Mouse (Mus musculus) hindbrain, embryonic 14.5 days (tissue): ENCODE measurements around the gene Zscan10. TPM values are rescaled to one million over a fixed set of nuclear protein-coding genes. Genes with fewer than 3 reads are reported as not detected.
"Not testable (repeated sequence)": the region's sequence is repeated elsewhere in the genome, so short reads cannot be mapped to it uniquely, and the experiment has no call there.

Experiments
- ATAC-seq: fragments of 200-750 bp; cut with Nextera tagmentation; 2 replicates; pipeline ENCODE4 v1.8.0; 2017; ENCODE audit warnings: moderate number of reproducible peaks, mild to moderate bottlenecking, moderate TSS enrichment, moderate library complexity; ENCODE audit not compliant: low FRiP score
- DNase-seq: peaks from one replicate; pipeline ENCODE4 v3.0.0-alpha.2; 2015; ENCODE audit warnings: low spot score
- H3K27ac ChIP-seq: fragments of 300-500 bp; sonication (generic); 2 replicates; pipeline ENCODE4 v1.5.1; 2014; ENCODE audit warnings: mild to moderate bottlenecking, moderate library complexity
- H3K27me3 ChIP-seq: fragments of 300-500 bp; sonication (generic); 2 replicates; pipeline ENCODE4 v1.6.1; 2014; ENCODE audit warnings: mild to moderate bottlenecking, low read length, mixed read lengths; ENCODE audit not compliant: control insufficient read depth, insufficient read depth
- H3K36me3 ChIP-seq: fragments of 300-500 bp; sonication (generic); replicated peaks from 2 replicates; pipeline ENCODE4 v1.6.1; 2014; ENCODE audit not compliant: control insufficient read depth, insufficient read depth
- H3K4me1 ChIP-seq: fragments of 300-500 bp; sonication (generic); replicated peaks from 2 replicates; pipeline ENCODE4 v1.6.1; 2014; ENCODE audit warnings: antibody characterized with exemption, low read length, mixed read lengths; ENCODE audit not compliant: control insufficient read depth, insufficient read depth
- H3K4me2 ChIP-seq: fragments of 300-500 bp; sonication (generic); replicated peaks from 2 replicates; pipeline ENCODE4 v1.6.1; 2014; ENCODE audit warnings: mild to moderate bottlenecking, moderate library complexity
- H3K4me3 ChIP-seq: fragments of 300-500 bp; sonication (generic); replicated peaks from 2 replicates; pipeline ENCODE4 v1.5.1; 2014; ENCODE audit warnings: mild to moderate bottlenecking, low read length
- H3K9ac ChIP-seq: fragments of 300-500 bp; sonication (generic); 2 replicates; pipeline ENCODE4 v1.6.1; 2014
- H3K9me3 ChIP-seq: fragments of 300-500 bp; sonication (generic); 2 replicates; pipeline ENCODE4 v1.6.1; 2016; ENCODE audit warnings: low read length; ENCODE audit not compliant: control insufficient read depth
- WGBS: fragments of 180-500 bp; shearing (Covaris S2); extraction: QIAGEN DNeasy Blood & Tissue Kit; methylation state at CpG from one replicate; pipeline ENCODE4 v1.1.7; 2014; 5-methylcytosine and 5-hydroxymethylcytosine counted together
- polyA plus RNA-seq: library from polyadenylated mRNA; unstranded; fragments of >200 nt; fragmentation: Nextera tagmentation; extraction: Ambion mirVana; gene quantifications from 2 replicates; pipeline ENCODE4 v1.2.1, GENCODE M21; 2014

Gene Zscan10
- polyA plus RNA-seq, 1 experiment from 2014 or later, result 0.25 TPM

DNA sequence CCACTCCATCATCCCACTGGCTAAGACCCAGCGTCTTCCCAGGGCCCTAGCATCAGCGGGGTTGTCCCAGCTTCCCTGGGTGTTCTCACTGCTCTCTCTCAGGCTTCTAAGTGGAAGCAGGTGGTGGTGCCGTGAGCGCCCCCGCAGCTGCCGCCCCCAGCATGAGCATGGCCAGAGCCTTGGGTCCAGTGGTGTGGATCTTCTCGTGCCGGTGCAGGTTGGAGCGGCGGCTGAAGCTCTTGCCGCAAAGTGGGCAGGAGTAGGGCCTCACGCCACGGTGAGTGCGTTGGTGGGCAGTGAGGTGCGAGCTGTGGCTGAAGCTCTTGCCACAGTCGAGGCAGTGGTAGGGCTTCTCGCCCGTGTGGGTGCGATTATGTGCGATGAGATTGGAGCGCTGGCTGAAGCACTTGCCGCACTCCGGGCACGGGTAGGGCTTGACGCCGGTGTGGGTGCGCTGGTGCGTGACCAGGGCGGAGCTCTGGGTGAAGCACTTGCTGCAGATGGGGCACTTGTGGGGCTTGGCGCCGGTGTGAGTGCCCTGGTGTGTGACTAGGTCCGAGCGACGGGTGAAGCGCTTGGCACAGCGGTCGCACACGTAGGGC lies 24.6 kb upstream of the Zscan10 start:
- ATAC-seq (0 out of 2 replicates have a peak, but pooled peaks have one; percentile 25), DNase-seq (no peak)
- Histone ChIP-seq H3K36me3 (peaks cover 83% of the 10 kb centered on the region), H3K27ac (no peak overlapping the region), H3K9ac (no peak overlapping the region), H3K27me3 (no peaks in the 10 kb centered on the region), H3K9me3 (peaks cover 10% of the 10 kb centered on the region; the same call in 1 of the 2 replicates), H3K4me1 (no peaks in the 10 kb centered on the region), H3K4me3 (no peak overlapping the region), H3K4me2 (no peak overlapping the region)
- 94% methylated on average over 38 of the region's 38 CpGs for WGBS

GRCm38 (mm10) chr17:23584786-23585185 lies 15.9 kb upstream of the Zscan10 start:
- no peaks in the 10 kb centered on the region for H3K9me3 ChIP-seq
- ATAC-seq (no peak), DNase-seq (no peak)
- peaks cover 26% of the 10 kb centered on the region for H3K4me1 ChIP-seq
- H3K9ac ChIP-seq, result peak overlapping the region; percentile 75
- no peaks in the 10 kb centered on the region for H3K27me3 ChIP-seq
- peak overlapping the region; percentile 65 for H3K4me3 ChIP-seq
- H3K27ac ChIP-seq, result no peak overlapping the region
- 90% methylated on average over 8 of the region's 8 CpGs for WGBS
- H3K36me3 ChIP-seq, result peaks cover 16% of the 10 kb centered on the region
- H3K4me2 ChIP-seq, result peak overlapping the region; percentile 84

DNA sequence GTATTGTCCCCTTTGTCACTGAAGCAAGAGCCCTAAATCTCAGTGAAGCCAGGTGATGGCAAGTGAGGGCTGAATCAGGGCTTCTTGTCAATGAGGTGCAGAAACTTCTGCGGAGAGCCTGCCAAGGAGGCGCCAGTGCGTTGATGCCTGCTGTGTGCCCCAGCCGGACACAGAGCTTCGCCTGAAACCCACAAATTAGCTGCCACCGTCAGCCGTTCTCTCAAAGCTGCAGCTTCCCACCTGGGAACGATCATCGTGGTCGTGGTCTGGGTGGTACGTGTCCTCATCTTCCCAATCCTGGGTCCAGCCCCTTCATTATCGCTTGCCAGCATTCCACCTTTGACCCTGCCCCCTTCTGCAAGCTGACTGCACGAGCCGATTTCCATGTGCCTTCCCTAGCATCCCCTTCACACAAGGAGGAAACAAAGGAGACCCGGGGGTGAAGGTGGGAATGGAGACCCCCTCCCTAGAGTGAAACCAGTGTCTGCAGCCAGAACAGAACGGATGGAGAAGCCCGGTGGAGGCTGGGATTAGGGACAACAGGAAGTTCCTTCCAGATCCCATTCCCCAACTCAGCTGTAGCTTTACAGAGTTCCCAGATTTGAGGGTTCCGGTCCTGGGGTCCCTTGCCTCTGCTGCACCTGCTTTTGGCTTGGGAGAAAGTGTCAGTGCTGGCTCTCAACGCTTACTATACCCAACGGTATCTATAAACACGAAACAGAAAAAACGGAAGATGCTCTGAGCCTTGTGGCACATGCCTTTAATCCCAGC lies 14.8 kb upstream of the Zscan10 start:
- H3K4me3 ChIP-seq, result peak overlapping the region; percentile 65
- ATAC-seq, result peak; percentile 91
- H3K9me3 ChIP-seq, result no peaks in the 10 kb centered on the region
- peak overlapping the region; percentile 84 for H3K4me2 ChIP-seq
- H3K27ac ChIP-seq, result 0 out of 2 replicates have a peak overlapping the region, but pooled peaks have one; percentile 51
- H3K9ac ChIP-seq, result peak overlapping the region; percentile 75
- WGBS, result under 1% methylated on average over 22 of the region's 22 CpGs
- DNase-seq, result peak; percentile 90
- H3K4me1 ChIP-seq, result peaks cover 26% of the 10 kb centered on the region
- peaks cover 5% of the 10 kb centered on the region for H3K36me3 ChIP-seq
- H3K27me3 ChIP-seq, result no peaks in the 10 kb centered on the region

DNA sequence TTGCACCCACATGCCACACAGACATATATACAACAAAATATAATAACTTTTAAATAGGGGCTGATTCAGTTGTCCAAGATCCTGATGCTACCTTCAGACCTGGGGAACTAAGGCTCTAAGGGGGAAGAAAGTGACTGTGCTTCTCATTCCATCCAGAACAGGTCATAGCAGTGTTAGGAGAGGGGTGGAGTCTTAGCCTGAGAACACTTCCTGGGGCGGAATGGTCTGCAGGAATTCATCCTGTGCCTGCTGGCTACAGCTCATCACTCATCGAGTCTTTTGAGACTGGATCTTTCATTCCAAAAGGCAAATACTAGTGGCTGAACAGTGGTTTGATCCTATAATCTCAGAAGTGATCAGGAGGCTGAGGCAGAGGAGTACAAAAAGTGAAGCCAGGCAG lies 13.4 kb upstream of the Zscan10 start:
- no peak for ATAC-seq
- H3K4me2 ChIP-seq, result no peak overlapping the region
- no peaks in the 10 kb centered on the region; the same call in 1 of the 2 replicates for H3K36me3 ChIP-seq
- H3K27me3 ChIP-seq, result no peaks in the 10 kb centered on the region
- H3K27ac ChIP-seq, result no peak overlapping the region
- no peak overlapping the region for H3K9ac ChIP-seq
- H3K9me3 ChIP-seq, result no peaks in the 10 kb centered on the region
- H3K4me1 ChIP-seq, result peaks cover 26% of the 10 kb centered on the region
- no peak for DNase-seq
- no peak overlapping the region for H3K4me3 ChIP-seq
- WGBS, result 80% methylated on average over 2 of the region's 2 CpGs

GRCm38 (mm10) chr17:23592208-23592925 lies 8.3 kb upstream of the Zscan10 start:
- Histone ChIP-seq H3K4me3 (peak overlapping the region; percentile 37), H3K9me3 (no peaks in the 10 kb centered on the region), H3K27me3 (no peaks in the 10 kb centered on the region), H3K36me3 (no peaks in the 10 kb centered on the region), H3K27ac (peak overlapping the region; percentile 76), H3K9ac (peak overlapping the region; percentile 66), H3K4me1 (peaks cover 4% of the 10 kb centered on the region), H3K4me2 (peak overlapping the region; percentile 70)
- ATAC-seq, result peak; percentile 99
- 9% methylated on average over 34 of the region's 34 CpGs for WGBS
- peak; percentile 98 for DNase-seq

- 14% methylated on average over 13 of the region's 13 CpGs for WGBS
- Histone ChIP-seq H3K27me3 (no peaks in the 10 kb centered on the region), H3K4me3 (peak overlapping the region; percentile 37), H3K27ac (peak overlapping the region; percentile 76), H3K9ac (peak overlapping the region; percentile 66), H3K36me3 (no peaks in the 10 kb centered on the region), H3K4me2 (peak overlapping the region; percentile 70), H3K9me3 (no peaks in the 10 kb centered on the region), H3K4me1 (peaks cover 4% of the 10 kb centered on the region)
- DNase-seq (no peak), ATAC-seq (peak; percentile 65)
Observed at GRCm38 (mm10) chr17:23592926-23593300, 7.7 kb upstream of the Zscan10 start.

GRCm38 (mm10) chr17:23595139-23595538 lies 5.5 kb upstream of the Zscan10 start:
- not testable (repeated sequence) for DNase-seq, H3K4me3 ChIP-seq, H3K9ac ChIP-seq, H3K27me3 ChIP-seq, ATAC-seq, H3K36me3 ChIP-seq, H3K9me3 ChIP-seq, H3K4me2 ChIP-seq, H3K27ac ChIP-seq
- peaks cover 11% of the 10 kb centered on the region for H3K4me1 ChIP-seq
- 67% methylated on average over 4 of the region's 4 CpGs for WGBS

DNA sequence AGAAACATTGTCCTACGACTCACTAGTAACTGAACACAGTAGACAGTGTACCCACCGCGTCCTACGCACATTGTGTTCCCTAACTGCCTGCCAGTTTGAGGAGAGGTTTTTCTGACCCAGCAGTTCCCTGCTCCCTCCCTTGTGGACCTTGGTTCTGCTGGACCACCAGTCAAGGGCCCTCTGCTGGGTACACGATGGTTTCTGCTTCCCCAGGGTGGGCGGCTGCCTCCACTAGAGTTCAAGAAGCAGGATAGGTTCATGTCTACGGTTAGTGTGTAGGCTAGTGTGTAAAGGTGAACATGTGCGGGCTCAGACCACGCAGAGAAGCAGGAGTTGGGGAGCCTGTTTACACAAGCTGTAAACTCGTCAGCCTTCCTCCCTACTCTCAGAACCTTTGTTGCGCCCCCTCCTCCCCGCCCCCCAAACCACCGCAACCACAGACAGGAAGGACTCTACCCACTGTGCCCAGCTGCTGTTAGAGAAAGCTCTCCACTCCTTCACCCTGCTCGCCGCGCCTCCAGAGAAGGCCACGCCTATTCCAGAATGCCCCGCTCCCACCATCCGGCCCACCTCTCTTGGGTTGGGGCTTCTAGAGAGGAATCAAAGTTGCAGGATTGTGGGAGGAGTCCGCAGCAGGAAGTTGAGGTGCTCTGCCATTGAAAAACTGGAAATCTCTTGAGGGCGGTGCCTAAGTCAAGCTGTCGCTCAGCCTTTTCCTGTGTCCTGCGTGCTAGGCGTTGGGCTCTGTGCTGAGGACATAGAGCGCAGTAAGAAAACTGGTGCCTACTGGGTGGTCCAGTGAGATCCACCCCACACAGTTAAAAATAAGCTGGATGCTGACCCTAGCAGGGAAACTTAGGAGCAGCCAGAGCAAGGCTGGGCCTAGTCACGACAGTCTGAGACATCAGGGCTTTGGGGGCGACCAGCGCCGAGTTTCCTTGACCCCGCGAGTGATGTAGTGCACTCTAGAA lies 1.8 kb upstream of the Zscan10 start, which contains the start of gene Zfp13:
Gene Zfp13, minus strand, starts transcription at position 906 of the 971 bp plus-strand sequence.
- peak within 1 kb of the TSS; percentile 69 for H3K27ac ChIP-seq
- no peaks in the 10 kb centered on the region for H3K27me3 ChIP-seq
- H3K9me3 ChIP-seq, result no peaks in the 10 kb centered on the region
- DNase-seq (peak; percentile 70), ATAC-seq (peak; percentile 92)
- WGBS, result 10% methylated on average over 31 of the region's 31 CpGs
- no peaks in the 10 kb centered on the region for H3K36me3 ChIP-seq
- peak within 1 kb of the TSS; percentile 37 for H3K9ac ChIP-seq
- H3K4me2 ChIP-seq, result peak within 1 kb of the TSS; percentile 67
- peak within 1 kb of the TSS; percentile 36 for H3K4me3 ChIP-seq
- H3K4me1 ChIP-seq, result 0 out of 2 replicates have a peak, but pooled peaks cover 7% of the 10 kb centered on the region
